Mouse (Mus musculus) olfactory bulb, adult 2 months (tissue): ENCODE measurements around the gene Map3k12. TPM values are rescaled to one million over a fixed set of nuclear protein-coding genes. Genes with fewer than 3 reads are reported as not detected.

Source experiments
- H3K27ac ChIP-seq: fragments of 200-500 bp; 2 replicates; pipeline ENCODE4 v1.5.1; 2012; ENCODE audit warnings: low read depth, low read length; ENCODE audit not compliant: insufficient read depth
- H3K4me1 ChIP-seq: fragments of 200-500 bp; 2 replicates; pipeline ENCODE4 v1.6.1; 2012; ENCODE audit warnings: low read length; ENCODE audit not compliant: control insufficient read depth, insufficient read depth
- H3K4me3 ChIP-seq: fragments of 200-500 bp; 2 replicates; pipeline ENCODE4 v1.5.1; 2012; ENCODE audit warnings: mild to moderate bottlenecking, low read depth, low read length, moderate library complexity; ENCODE audit not compliant: insufficient read depth
- CTCF ChIP-seq: fragments of 200-500 bp; IDR thresholded peaks from 2 replicates; pipeline ENCODE4 v1.5.1; 2012; ENCODE audit warnings: low read depth, mild to moderate bottlenecking, low read length, moderate library complexity; ENCODE audit not compliant: insufficient read depth
- POLR2A ChIP-seq: fragments of 200-500 bp; IDR thresholded peaks from 2 replicates; pipeline ENCODE4 v1.6.1; 2012; ENCODE audit warnings: mild to moderate bottlenecking, low read depth, low read length, moderate library complexity; ENCODE audit not compliant: insufficient read depth
- WGBS: fragments of 180-500 bp; shearing (Covaris S2); methylation state at CpG from one replicate; pipeline ENCODE4 v1.1.7; 2018; 5-methylcytosine and 5-hydroxymethylcytosine counted together
- polyA plus RNA-seq: library from polyadenylated mRNA; stranded (reverse); fragments of >200 nt; gene quantifications from 2 replicates; pipeline ENCODE4 v1.2.4, GENCODE M21; 2012; ENCODE audit warnings: low replicate concordance; ENCODE audit not compliant: missing spikeins, insufficient read depth, insufficient read length

Gene Map3k12
- polyA plus RNA-seq, 1 experiment: not detected

DNA sequence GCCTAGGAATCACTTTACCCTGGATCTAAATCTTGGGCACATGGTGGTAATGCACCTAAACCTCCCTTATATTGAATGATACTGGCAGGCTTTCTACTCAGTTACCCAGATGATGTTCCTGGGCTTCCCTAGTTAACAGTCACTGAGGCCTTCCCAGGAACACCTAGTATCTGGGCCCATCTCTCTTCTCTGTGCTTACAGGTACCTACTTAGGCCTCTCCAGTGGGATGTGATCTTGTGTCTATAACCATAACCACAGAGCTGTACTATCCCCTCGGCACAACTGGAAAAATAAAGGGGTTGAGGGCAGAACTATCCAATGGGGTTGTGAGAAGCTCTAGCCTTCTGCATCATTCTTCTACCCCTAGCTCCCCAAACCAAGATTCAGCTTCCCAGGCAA, 10.0 kb downstream of the Map3k12 start:
- H3K27ac ChIP-seq: no peak overlapping the region
- no peak overlapping the region for H3K4me3 ChIP-seq
- H3K4me1 ChIP-seq: peaks cover 18% of the 10 kb centered on the region
- TF ChIP-seq POLR2A (no peak), CTCF (no peak)
- WGBS: 93% methylated on average over 1 of the region's 1 CpGs

DNA sequence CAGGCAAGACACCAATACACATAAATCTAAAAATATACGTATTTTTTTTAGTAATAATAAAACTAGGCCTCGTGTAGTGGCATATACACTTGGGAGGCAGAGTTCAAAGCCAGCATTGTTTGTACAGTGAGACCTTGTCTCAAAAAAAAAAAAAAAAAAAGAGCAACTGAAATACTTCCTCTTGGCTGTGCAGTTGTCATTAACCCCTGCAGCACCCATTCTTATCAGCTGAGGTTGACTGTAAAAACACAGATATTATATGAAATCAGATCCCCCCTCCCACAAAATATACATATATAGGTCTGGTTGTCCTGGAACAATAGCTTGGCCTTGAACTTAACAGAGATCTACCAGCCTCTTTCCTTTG, 10.4 kb downstream of the Map3k12 start:
- peaks cover 14% of the 10 kb centered on the region for H3K4me1 ChIP-seq
- 38% methylated on average over 2 of the region's 2 CpGs for WGBS
- TF ChIP-seq POLR2A: no peak
- no peak overlapping the region for H3K4me3 ChIP-seq
- no peak overlapping the region for H3K27ac ChIP-seq

DNA sequence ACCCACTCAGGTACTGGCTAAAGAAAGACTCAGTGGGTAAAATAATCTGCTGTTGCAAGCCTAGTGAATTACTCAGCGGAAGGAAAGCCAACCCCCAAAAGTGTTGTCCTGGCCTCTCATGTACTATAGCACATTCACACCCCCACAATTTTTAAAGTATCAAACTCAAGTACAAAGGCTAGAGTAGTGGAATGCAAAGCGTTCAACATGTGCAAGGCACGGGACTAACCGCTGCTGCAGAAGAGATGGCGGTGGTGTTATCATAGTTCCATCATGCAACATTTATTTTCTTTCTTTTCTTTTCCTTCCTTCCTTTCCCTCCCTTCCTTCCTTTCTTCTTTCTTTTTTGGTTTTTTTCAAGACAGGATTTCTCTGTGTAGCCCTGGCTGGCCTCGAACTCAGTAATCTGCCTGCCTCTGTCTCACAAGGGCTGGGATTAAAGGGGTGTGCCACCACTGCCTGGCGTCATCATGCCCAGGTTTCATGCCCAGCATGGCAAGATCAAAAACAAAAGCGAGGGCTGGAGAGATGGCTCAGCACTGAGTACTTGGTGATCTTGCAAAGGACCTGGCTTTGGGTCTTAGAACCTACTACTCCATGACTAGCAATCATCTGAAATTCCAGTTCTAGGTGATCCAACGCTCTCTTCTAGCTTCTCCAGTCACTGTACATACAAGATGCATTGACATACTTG, 10.9 kb downstream of the Map3k12 start:
- Histone ChIP-seq H3K4me3 (no peak overlapping the region), H3K27ac (no peak overlapping the region), H3K4me1 (peaks cover 11% of the 10 kb centered on the region; the same call in 1 of the 2 replicates)
- 51% methylated on average over 9 of the region's 9 CpGs for WGBS
- TF ChIP-seq POLR2A: no peak

DNA sequence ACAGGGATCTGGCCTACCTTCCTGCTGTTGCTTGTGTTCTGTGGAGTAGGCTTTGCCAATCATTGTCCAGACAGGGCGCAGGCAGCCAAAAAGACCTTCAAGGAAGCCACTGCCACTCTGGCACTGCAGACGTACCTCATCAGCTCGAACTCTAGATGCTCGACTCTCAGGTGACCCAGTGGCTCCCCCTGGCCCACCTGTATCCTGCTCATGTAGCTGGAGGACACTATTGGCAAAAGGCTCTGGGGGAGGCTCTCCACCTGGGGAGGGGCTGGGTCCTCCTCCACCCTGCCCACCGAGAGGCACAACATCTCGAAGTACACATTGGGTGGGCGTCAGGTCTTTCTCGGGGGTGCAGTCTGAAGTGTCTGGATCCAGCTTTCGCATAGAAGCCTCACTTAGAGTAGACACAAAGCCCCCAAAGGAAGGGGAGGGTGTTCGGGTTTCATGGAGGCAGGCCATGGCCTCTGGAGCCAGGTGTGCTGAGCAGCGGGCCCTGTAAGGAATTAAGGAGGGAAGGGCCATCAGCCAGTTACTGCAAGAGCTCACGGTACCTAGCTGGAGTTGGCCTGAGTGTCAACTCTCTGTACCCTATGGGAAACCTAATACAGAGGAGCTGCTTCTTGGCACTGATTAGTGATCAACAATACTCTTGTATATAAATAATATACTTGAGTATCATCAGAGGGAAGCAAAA, 11.6 kb downstream of the Map3k12 start:
- Histone ChIP-seq H3K4me3 (no peak overlapping the region), H3K4me1 (peaks cover 6% of the 10 kb centered on the region; the same call in 1 of the 2 replicates), H3K27ac (no peak overlapping the region)
- 60% methylated on average over 12 of the region's 12 CpGs for WGBS
- TF ChIP-seq CTCF: no peak
- no peak for TF ChIP-seq POLR2A

DNA sequence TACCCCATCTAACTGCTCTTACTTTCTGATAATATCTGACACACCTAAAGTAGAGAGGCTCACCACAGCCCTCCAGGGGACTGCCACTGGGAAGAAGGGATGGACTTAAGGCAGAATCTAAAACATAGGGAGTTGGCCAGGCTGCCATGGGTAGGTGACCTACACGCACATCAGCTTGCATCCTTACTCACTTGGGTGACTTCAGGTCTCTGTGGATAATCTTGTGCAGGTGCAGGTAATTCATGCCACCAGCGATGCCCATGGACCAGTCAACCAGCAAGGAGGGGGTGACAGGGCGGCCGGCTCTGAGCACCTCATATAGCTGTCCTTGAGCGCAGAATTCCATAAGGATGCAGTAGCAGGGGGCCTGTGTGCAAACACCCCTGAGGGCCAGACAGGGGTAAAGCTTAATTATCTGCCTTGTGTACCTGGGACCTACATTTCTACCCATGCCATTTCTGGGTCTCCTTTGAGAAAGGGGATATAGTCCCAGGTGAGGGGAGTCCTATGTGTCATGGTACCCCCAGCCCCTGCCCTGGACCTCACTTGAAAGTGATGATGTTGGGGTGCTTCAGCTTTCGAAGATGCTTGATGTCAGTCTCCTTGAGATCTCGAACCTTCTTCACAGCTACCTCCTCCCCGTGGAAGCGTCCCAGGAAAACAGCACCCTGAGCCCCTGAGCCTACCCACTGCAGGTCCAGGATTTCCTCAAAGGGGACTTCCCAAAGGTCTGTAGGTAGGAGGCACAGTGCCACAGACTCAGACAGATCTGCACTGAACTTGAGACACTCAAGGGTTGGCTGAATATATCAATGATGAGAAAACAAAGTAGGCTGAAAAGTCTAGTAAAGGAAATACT, 12.7 kb downstream of the Map3k12 start:
- WGBS: 90% methylated on average over 9 of the region's 9 CpGs
- H3K27ac ChIP-seq: no peak overlapping the region
- TF ChIP-seq CTCF (no peak), POLR2A (no peak)
- H3K4me3 ChIP-seq: no peak overlapping the region
- peaks cover 6% of the 10 kb centered on the region; the same call in 1 of the 2 replicates for H3K4me1 ChIP-seq

DNA sequence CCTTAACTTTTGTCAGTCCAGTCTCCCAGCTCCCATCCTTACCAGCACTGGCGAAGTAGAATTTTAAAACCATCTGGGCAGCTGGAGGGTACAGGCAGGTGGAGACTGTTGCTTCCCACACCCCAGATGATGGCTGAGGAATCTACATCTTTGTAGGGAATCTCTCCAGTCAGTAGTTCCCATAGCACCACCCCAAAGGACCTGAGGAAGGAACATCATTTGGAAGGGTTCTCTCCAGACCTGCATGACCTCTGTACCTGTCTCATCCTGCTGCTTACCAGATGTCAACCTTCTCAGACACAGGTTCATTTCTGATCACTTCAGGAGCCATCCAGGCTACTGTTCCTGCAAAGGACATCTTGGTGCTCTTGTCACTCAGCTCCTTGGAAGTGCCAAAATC, 13.4 kb downstream of the Map3k12 start, which contains the start of gene Gm10337:
Gene Gm10337 (plus strand): TSS at position 276 of the 400 bp plus-strand sequence.
- Histone ChIP-seq H3K4me3 (no peak within 1 kb of the TSS), H3K4me1 (peaks cover 6% of the 10 kb centered on the region; the same call in 1 of the 2 replicates), H3K27ac (no peak within 1 kb of the TSS; the same call in 1 of the 2 replicates)
- no peak for TF ChIP-seq POLR2A
- TF ChIP-seq CTCF: no peak
- 89% methylated on average over 1 of the region's 1 CpGs for WGBS

DNA sequence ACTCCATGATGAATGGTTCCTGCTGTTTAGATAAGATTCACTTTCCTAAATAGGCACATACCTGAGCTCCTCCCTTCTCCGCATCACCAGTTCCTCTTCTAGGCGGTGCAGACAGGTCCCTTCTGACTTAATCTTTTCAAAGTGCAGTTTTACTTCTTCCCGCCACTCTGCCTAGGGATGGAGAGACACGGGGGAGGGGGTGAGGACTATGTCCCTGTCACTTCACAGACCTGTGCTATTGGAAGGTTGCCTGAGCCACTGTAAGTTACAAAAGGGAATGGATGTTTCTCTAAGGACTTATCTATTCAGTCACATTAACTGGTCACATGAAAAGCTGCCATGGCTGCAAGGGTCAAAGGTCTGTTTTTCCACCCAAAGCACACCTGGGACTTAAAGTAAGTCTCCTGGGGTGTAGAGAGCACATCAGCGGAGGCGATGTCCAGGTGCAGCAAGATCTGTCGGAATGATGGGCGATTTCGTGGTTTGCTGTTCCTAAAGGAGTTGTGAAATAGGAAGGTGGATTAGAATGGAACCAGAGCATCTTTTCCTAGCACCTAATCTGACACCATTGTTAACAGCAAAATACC, 14.5 kb downstream of the Map3k12 start:
- H3K4me1 ChIP-seq: peaks cover 6% of the 10 kb centered on the region; the same call in 1 of the 2 replicates
- no peak overlapping the region for H3K4me3 ChIP-seq
- TF ChIP-seq CTCF: no peak
- no peak for TF ChIP-seq POLR2A
- no peak overlapping the region for H3K27ac ChIP-seq
- WGBS: 78% methylated on average over 9 of the region's 9 CpGs

DNA sequence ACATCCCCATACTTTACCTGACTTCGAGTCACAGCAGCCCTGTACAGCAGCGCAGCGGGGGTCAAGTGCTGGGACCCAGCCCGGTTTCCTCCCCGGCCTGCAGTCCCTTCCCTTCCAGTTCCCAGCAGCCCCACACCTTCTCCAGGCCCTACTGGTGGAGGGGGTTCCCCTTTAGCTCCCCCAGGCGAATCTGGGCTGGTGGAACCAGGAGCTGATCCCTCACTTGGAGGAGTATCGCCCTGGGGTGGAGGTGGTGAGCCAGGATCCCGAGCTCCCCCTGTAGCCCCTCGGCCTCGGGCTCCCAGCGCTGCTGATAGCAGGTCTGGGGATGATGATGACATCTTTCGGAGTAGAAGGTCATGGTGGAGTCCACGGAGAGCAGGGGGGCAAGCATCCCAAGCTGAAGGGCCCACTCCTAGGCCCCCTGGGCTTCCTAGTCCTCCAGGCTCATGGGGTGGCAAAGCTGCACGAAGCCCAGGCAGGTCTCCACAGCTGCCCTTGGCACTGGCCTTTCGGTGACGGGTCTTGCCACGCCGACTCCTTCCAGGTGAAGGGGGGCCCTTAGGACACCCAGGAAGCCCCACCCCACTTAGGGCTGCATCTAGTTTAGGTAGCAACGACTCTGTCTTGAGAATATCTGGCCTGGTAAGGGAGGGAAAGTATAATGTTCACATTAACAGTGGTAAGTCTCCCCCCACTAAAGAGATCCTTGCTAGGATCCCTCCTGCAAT, 15.6 kb downstream of the Map3k12 start:
- 82% methylated on average over 19 of the region's 19 CpGs for WGBS
- no peak for TF ChIP-seq CTCF
- TF ChIP-seq POLR2A: no peak
- H3K4me3 ChIP-seq: no peak overlapping the region
- H3K4me1 ChIP-seq: peaks cover 6% of the 10 kb centered on the region; the same call in 1 of the 2 replicates
- no peak overlapping the region for H3K27ac ChIP-seq
